Mouse (Mus musculus) left cerebral cortex, postnatal 4 days (tissue): ENCODE measurements around the gene Ppp1r8. TPM values are rescaled to one million over a fixed set of nuclear protein-coding genes. Genes with fewer than 3 reads are reported as not detected.

Experiments
- DNase-seq: peaks from one replicate; pipeline ENCODE4 v3.0.0-alpha.2; 2022
- intact Hi-C: fragments of 180-260 bp; cut with DNase I; formaldehyde crosslinking; loops from one replicate; pipeline ENCODE4 v1.15.1; 2025
- total RNA-seq, 2 experiments: library from RNA; stranded (reverse); gene quantifications; 2 replicates each; pipeline ENCODE4 v1.2.3; 2021

The Ppp1r8 gene
- 10 to 100 TPM; 47.5 to 55.0 TPM for total RNA-seq

DNA sequence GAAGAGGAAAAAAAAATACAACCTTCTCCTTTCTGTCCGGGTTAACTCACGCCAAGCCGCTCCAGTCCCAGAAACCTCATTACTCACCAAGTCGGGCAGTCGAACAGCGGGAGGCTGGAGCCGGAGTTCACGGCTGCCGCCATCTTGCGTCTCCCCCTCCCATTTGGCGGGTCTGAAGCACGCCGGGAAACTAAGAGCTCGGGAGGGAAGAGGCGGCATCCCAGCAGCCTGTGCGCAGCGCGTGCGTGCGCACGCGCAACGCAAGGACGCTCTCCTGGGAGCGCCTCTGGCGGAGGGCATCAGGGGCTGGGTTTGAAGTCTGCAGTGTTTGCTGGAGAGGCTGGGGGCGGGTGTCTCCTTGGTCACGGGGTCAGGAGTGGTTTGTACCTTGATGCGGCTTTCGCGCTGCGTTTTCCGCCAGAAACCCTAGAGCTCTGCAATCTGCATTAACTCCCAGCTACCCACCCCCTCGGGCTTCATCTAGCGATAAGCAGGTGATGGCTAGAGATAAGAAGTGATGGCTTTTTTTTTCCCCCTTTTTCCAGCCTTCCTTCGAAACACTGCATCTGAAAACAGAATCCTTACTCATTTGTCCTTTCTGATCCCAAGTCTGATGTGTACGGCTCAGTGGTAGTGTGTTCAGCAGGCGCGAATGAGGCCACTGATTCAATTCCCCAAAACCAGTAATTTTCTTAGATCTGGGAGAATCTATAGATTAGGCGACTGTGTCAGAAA lies at the start of gene Ppp1r8:
Ppp1r8 (minus strand) TSS at position 200 of the 735 bp plus-strand sequence.
- intact Hi-C loops: no loop called here
- DNase-seq: peak; percentile 94

DNA sequence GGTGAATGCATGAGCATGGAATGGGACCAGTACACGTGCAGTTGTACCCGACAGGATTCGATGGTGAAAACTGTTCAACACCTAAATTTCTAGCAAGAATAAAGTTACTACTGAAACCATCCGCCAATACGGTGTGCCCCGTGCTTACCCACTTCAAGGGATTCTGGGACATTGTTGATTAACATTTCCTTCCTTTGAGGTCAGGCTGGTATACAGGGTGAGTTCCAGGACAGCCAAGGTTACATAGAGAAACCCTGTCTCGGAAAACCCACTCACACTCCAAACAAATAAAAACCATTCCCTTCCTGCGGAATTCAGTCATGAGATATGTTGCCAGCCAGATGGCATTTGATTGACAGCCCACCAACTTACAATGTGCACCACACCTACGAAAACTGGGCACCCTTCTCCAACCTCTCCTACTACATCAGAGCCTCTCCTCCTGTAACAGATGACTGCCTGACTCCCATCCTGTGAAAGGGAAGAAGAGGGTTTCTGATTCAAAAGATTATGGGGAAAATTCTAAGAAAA lies 41.9 kb upstream of the Ppp1r8 start:
- no peak for DNase-seq
- intact Hi-C loops: no loop called here

- intact Hi-C loops: no loop called here
- peak; percentile 93 for DNase-seq
Measured at GRCm38 (mm10) chr4:132884064-132884843, 41.3 kb upstream of the Ppp1r8 start, which contains the start of gene Stx12. Gene Stx12, minus strand, starts transcription at chr4:132884509.

GRCm38 (mm10) chr4:132883561-132884063 lies 40.6 kb upstream of the Ppp1r8 start:
- intact Hi-C loops: no loop called here
- DNase-seq: no peak

GRCm38 (mm10) chr4:132874363-132875097 lies 31.6 kb upstream of the Ppp1r8 start:
- no peak for DNase-seq
- intact Hi-C loops: no loop called here

DNA sequence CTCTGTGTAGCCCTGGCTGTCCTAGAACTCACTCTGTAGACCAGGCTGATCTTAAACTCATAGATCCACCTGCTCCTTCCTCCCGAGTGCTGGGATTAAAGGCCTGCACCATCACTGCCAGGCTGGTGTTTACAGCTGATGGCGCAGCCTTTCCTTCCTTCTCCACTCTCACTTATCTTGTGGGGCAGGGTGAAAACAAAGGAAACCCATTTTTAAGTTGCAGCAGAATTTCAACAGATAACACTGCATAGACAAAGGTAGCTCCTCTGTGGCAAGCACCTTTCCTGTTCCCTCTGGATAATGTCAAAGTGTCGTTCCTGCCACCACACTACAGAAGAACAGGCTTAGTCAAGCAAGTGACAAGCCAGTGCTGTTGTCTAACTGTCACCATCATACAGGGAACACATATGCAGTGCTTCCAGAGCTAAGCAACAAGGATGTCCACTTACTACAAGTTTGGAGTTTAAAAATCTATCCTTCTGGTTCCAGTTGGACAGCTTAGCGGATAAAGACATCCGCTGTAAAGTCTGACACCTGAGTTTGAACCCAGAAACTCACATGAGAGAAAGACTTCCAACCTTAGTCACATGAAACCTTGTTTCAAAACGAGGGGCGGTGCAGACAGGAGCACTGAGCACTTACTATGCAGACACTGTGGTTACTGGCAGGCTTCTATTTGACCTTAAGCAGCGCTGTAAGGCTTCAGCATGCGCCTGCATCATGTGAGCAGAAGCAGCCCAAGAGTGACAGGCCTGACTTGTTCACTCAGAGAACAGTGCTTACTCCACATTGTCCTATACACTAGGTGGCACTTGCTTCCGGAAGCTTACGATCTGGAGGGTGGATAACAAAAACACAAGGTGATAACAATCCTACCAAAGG lies 30.8 kb upstream of the Ppp1r8 start:
- DNase-seq: no peak
- intact Hi-C loops: no loop called here

- DNase-seq: no peak
- intact Hi-C loops: no loop called here
Measured at GRCm38 (mm10) chr4:132871116-132871515, 28.1 kb upstream of the Ppp1r8 start.

DNA sequence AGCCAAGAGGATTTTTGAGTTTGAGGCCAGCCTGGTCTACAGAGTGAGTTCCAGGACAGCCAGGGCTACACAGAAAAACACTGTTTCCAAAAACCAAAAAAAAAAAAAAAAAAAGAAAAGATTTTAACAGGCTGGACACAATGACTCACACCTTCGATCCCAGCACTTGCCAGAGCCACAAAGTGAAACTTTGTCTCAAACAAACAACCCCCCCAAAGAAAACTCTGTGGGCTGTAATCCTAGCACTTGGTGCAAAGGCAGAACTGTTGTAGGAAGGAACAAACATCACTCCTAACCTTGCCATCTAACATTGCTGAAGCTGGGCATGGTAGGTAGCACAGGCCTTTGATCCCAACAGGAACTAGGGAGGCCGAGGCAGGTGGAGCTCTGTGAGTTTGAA lies 21.9 kb upstream of the Ppp1r8 start:
- intact Hi-C loops: no loop called here
- no peak for DNase-seq

DNA sequence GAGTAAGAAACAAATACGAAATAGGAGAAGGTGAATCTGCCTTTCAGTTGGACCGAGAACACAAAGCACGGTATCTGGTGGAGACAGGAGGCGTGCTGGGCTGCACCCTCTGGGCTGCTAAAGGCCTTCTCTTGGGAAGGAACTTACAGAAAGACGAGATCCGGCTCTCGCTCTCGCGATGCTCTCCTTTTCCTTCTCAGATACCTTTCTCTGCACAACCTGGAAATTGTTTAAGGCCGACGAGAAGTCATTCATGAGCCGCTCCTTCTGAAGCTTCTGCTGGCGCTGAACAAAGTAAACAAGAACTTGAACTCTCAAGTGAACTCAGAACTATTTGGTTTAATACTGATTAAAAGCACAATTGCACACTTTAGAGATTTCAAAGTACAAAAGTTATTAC lies 20.0 kb upstream of the Ppp1r8 start:
- DNase-seq: no peak
- intact Hi-C loops: no loop called here

DNA sequence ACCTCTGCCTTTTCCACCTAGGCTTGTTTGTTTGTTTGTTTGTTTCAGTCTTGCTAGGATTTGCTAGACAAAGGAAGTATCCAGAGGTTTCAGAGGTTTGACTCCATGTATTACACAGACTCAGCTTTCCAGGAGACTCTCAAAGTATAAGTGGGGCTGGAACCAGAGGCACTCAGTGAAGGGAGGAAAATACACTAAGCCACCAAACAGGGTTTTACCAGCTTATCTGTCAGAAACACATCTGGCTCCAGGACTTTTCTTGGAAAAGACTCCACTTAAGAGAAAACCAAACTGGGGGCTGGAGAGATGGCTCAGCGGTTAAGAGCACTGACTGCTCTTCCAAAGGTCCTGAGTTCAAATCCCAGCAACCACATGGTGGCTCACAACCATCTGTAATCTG lies 17.9 kb upstream of the Ppp1r8 start:
- intact Hi-C loops: no loop called here
- DNase-seq: no peak

GRCm38 (mm10) chr4:132843705-132844071 lies 719 bp upstream of the Ppp1r8 start:
- no peak for DNase-seq
- intact Hi-C loops: no loop called here

DNA sequence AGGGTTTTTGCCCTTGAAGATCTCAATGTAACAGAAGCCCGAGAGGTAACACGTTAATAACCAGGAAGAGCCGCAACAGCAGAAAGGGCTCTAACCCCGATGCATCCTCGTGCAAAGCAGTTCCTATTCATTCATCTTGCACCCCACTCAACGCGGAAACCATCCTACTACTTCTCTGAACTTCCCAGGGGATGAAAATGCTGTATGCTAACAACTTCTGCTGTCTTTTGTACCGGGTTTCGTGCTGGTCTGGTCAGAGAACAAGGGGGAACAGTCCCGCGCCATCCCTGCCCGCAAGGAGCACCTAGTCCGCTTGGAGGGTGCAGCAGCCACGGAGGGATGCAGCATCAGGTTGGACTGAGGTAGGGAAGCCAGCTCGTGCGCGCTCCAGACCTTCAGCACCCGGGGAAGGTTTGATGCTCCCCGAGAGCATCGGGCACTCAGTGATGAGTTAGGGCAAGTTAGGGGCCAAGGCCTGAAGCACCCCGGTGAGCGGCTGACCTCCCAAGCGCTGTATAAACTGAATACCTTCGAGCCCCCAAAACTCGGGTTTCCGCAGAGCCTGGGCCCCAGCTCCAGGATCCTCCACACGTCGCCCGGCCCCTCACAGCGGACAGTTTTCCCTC lies 575 bp downstream of the Ppp1r8 start:
- intact Hi-C loops: no loop called here
- DNase-seq: peak; percentile 24

DNA sequence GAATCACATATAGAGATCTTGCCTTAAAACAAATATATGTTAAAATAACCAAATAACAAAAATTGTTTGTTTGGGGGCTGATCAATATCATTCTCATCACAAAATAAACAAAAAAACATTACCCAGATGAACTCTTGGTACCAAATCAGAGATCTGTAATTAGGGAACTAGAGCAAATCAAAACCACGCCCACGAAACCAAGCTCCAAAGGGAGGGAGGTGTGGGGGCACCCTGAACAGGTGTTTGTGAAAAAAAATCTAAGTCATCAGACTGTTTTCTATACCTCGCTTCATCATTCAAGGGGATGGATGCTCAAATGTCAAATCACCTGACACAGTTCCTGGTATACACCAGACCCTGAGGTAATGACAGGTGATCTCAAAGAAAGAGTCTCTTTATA lies 1.5 kb downstream of the Ppp1r8 start:
- intact Hi-C loops: no loop called here
- no peak for DNase-seq

GRCm38 (mm10) chr4:132823614-132824366 lies 19.2 kb downstream of the Ppp1r8 start:
- DNase-seq: peak; percentile 57
- intact Hi-C loops: loop anchor here (10.0 kb wide), 1 partner anchor 119 kb away; no protein-coding TSS in a partner anchor

DNA sequence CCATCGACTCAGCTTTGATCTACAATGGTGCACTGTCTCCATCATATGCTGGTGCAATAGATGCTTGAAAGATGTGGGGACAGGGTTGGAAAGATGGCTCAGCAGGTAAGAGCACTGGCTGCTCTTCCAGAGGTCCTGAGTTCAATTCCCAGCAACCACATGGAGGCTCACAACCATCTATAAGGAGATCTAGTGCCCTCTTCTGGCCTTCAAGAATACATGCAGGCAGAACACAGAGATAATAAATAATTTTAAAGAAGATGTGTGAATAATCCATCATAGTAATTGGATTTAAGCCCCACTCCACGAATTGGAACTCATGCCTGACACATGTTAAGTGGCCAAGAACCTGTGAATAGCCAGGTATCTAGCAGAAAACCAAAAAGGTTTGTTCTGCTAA lies 24.5 kb downstream of the Ppp1r8 start:
- intact Hi-C loops: no loop called here
- no peak for DNase-seq

GRCm38 (mm10) chr4:132816855-132817254 lies 26.1 kb downstream of the Ppp1r8 start:
- DNase-seq: no peak
- intact Hi-C loops: no loop called here

DNA sequence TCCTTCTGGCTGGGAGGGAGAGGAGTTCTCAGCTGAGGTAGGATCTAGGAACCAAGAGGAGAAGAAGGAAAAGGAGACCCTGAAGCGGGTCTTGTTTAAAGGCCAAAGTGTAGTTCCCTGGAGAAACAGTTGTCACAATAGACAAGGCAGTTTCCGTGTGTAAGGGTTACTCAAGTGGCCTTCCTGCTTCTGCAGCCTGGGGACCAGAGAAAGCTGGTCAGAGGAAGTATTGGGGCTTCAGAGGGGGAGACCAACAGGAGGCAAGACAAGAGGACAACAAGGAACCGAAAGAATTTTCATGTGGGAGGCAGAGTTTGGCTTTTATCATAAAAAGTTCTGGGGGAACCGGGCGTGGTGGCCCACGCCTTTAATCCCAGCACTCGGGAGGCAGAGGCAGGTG lies 26.6 kb downstream of the Ppp1r8 start:
- intact Hi-C loops: no loop called here
- no peak for DNase-seq

DNA sequence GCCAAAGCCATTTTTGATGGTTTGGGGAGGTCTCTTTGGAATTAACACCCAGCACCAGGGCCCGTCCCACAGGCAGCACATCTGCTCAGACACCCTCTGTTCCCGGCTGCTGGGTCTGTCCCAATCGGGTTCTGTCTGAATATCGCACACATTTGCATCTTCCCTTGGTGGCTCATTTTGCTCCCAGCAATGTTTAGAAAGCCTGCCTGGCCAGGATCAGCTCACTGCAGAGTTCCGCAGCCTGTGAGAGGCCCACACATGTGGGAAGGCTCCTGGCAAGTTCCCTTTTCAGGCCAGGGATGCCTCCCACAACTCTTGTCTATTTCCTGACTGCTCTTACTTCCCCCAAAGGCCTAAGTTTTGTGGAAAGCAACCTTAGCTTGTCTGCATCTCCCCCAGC lies 33.3 kb downstream of the Ppp1r8 start:
- DNase-seq: no peak
- intact Hi-C loops: no loop called here
